Mouse (Mus musculus): ENCODE results near the gene Garem2. TPM values are rescaled to one million over a fixed set of nuclear protein-coding genes. Genes with fewer than 3 reads are reported as not detected.

The Garem2 gene
- polyA plus RNA-seq, 1 experiment: 0.03 TPM

DNA sequence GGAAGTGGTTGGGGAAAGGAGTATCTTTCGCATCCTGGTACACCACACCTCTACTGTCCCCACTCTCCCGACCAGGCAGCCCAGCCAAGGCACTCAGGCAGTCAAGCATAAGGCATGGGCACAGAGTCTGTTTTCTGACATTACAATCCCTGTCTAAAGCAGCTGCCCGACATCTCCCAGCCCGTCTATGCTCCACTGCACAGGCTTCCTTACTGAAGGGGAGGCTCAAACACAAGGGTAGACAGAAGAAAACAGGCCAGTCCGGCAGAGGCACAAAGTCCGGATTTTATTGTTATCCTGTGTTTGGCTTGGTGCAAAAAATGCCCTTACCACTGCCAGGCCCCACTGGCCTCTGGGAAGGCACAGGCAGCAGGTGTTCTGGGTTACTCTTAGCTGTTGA is 14.2 kb downstream of the Garem2 start:
- H3K4me1 ChIP-seq (ENCODE audit: control insufficient read depth, insufficient read depth, insufficient read length, low read length): peaks cover 10% of the 10 kb centered on the region
- H3K36me3 ChIP-seq (ENCODE audit: control insufficient read depth, insufficient read depth, low read length): peaks cover 56% of the 10 kb centered on the region
- H3K27me3 ChIP-seq (ENCODE audit: control insufficient read depth, insufficient read depth, low read length): peaks cover 9% of the 10 kb centered on the region
- TF ChIP-seq POLR2A (IDR thresholded peaks at IDR 0.05; ENCODE audit: low read depth, low read length) (no peak), CTCF (IDR thresholded peaks at IDR 0.05; ENCODE audit: extremely low read depth, insufficient read length, insufficient replicate concordance, low read depth, low read length) (no peak)
- WGBS: 51% methylated on average over 6 of the region's 6 CpGs
- H3K4me3 ChIP-seq (ENCODE audit: low read depth, low read length): no peak overlapping the region
- H3K27ac ChIP-seq (ENCODE audit: insufficient read depth, low read depth, low read length): no peak overlapping the region

DNA sequence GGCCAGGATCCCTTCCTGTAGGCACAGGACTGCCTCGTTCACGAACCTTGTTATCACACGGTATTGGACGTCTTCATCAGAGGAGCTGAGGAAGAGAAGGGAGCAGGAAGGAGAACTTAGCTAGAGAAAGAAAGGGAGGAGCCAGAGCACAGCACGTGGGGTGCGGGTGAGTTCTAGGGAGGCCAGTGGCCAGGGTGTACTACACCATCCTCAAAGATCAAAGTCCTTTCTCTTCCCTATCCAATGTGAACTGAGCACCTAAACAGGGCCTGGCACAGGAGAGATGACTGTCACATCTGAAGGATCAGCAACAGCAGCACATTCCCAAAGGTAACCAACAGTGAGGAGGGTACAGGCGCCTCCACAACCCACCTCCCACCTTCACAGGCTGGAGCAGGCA is 15.1 kb downstream of the Garem2 start:
- Histone ChIP-seq H3K4me3 (ENCODE audit: low read depth, low read length) (no peak overlapping the region), H3K27ac (ENCODE audit: insufficient read depth, low read depth, low read length) (no peak overlapping the region), H3K27me3 (ENCODE audit: control insufficient read depth, insufficient read depth, low read length) (no peaks in the 10 kb centered on the region), H3K4me1 (ENCODE audit: control insufficient read depth, insufficient read depth, insufficient read length, low read length) (peaks cover 5% of the 10 kb centered on the region), H3K36me3 (ENCODE audit: control insufficient read depth, insufficient read depth, low read length) (peaks cover 64% of the 10 kb centered on the region)
- WGBS: 41% methylated on average over 7 of the region's 7 CpGs
- TF ChIP-seq CTCF (IDR thresholded peaks at IDR 0.05; ENCODE audit: extremely low read depth, insufficient read length, insufficient replicate concordance, low read depth, low read length) (no peak), POLR2A (IDR thresholded peaks at IDR 0.05; ENCODE audit: low read depth, low read length) (no peak)

DNA sequence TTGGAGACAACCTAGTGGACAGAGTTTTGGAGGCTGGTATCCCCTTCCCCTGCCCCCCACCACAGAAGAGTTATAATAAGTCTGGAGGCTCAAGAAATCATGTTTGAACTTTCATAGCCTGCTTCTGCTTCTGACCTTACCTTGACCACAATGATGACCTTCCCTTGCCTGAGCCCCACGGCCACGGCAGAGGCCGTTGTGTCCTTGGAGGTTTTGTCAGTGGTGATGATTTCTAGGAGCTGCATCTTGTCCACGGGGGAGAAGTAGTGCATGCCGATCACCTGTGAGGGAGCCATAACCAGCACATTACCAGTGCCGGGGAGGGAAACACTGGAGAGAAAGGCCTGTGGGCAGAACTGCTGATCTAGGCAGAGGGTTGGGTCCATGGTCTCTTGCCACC is 17.5 kb downstream of the Garem2 start:
- Histone ChIP-seq H3K27me3 (ENCODE audit: control insufficient read depth, insufficient read depth, low read length) (no peaks in the 10 kb centered on the region), H3K36me3 (ENCODE audit: control insufficient read depth, insufficient read depth, low read length) (peaks cover 74% of the 10 kb centered on the region), H3K4me1 (ENCODE audit: control insufficient read depth, insufficient read depth, insufficient read length, low read length) (peaks cover 5% of the 10 kb centered on the region), H3K4me3 (ENCODE audit: low read depth, low read length) (no peak overlapping the region), H3K27ac (ENCODE audit: insufficient read depth, low read depth, low read length) (no peak overlapping the region)
- TF ChIP-seq POLR2A (IDR thresholded peaks at IDR 0.05; ENCODE audit: low read depth, low read length): no peak
- no peak for TF ChIP-seq CTCF (IDR thresholded peaks at IDR 0.05; ENCODE audit: extremely low read depth, insufficient read length, insufficient replicate concordance, low read depth, low read length)
- 92% methylated on average over 6 of the region's 6 CpGs for WGBS

DNA sequence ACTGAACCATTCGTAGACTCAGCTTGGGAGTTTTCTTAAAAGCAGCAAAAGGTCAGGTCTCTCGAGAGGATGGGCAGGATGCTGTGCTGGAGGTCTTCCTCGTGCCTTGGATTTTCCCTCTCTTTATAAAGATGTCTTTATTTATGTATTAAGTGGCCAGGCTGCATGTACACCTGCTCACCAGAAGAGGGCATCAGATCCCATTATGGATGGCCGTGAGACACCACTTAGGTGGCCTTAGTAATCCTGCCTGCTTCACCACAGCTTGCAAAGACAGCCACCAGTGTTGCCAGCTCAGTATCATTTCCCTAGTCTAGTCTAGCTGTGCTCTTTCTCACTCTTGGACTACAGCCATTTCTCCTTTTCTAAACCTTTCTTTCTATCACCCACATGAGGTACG is 20.6 kb downstream of the Garem2 start:
- H3K4me3 ChIP-seq (ENCODE audit: low read depth, low read length): no peak overlapping the region
- H3K4me1 ChIP-seq (ENCODE audit: control insufficient read depth, insufficient read depth, insufficient read length, low read length): no peaks in the 10 kb centered on the region
- H3K27me3 ChIP-seq (ENCODE audit: control insufficient read depth, insufficient read depth, low read length): no peaks in the 10 kb centered on the region
- 49% methylated on average over 5 of the region's 5 CpGs for WGBS
- peaks cover 79% of the 10 kb centered on the region for H3K36me3 ChIP-seq (ENCODE audit: control insufficient read depth, insufficient read depth, low read length)
- no peak for TF ChIP-seq POLR2A (IDR thresholded peaks at IDR 0.05; ENCODE audit: low read depth, low read length)
- peak; percentile 77; the same call in 1 of the 2 replicates for TF ChIP-seq CTCF (IDR thresholded peaks at IDR 0.05; ENCODE audit: extremely low read depth, insufficient read length, insufficient replicate concordance, low read depth, low read length)
- no peak overlapping the region for H3K27ac ChIP-seq (ENCODE audit: insufficient read depth, low read depth, low read length)

DNA sequence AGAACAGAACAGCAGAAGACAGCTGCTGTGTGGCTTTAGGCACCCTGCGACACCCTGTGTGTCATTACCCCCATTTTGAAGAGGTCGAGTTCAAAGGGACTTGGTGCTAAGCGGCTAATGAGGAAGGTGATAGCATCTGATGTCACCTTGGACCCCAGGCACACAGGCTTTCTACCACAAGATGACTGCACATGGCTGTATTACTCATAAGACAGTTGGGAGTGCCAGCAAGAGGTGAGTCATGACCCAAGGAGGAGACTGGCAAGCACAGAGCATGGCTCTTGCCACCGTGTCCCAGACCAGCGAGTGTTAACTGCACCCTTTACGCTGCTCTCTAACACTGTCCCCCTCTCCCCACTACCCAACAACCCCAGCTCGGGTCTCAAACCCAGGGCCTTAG is 21.8 kb downstream of the Garem2 start:
- Histone ChIP-seq H3K27ac (ENCODE audit: insufficient read depth, low read depth, low read length) (no peak overlapping the region), H3K4me3 (ENCODE audit: low read depth, low read length) (no peak overlapping the region), H3K27me3 (ENCODE audit: control insufficient read depth, insufficient read depth, low read length) (no peaks in the 10 kb centered on the region), H3K4me1 (ENCODE audit: control insufficient read depth, insufficient read depth, insufficient read length, low read length) (no peaks in the 10 kb centered on the region), H3K36me3 (ENCODE audit: control insufficient read depth, insufficient read depth, low read length) (peaks cover 74% of the 10 kb centered on the region)
- no peak for TF ChIP-seq POLR2A (IDR thresholded peaks at IDR 0.05; ENCODE audit: low read depth, low read length)
- no peak for TF ChIP-seq CTCF (IDR thresholded peaks at IDR 0.05; ENCODE audit: extremely low read depth, insufficient read length, insufficient replicate concordance, low read depth, low read length)
- WGBS: 72% methylated on average over 7 of the region's 7 CpGs

DNA sequence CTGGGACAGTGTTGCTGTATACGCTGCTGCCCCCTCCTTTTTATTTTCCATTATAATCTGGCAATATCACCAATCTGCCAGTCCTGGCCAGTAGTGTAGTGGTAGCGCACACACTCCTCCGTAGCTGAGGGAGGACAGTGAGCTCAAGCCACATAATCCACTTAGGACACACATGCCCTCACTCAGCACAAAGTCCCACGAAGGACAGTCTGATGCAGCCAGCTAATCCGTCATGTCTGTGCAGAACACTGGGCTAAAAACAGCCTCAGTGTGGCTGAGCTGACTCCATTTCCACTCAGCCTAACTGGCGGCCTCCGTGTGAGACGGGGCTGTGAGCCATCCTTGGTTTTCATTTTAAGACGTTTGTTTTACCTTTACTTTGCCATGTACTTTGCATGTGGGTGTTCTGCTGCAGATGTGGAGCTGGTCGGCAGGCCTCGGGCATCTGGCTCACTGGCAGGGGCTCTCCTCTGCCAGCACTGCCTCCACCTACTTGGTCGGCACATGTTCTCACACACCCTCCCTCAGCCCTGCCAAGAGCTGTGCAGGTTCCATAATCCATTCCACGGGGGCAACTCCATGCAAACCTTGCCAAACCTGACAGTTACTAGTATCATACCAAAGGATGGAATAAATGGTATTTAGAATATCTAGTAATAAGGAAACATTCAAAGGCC is 23.1 kb downstream of the Garem2 start:
- WGBS: 90% methylated on average over 13 of the region's 13 CpGs
- no peak for TF ChIP-seq CTCF (IDR thresholded peaks at IDR 0.05; ENCODE audit: extremely low read depth, insufficient read length, insufficient replicate concordance, low read depth, low read length)
- TF ChIP-seq POLR2A (IDR thresholded peaks at IDR 0.05; ENCODE audit: low read depth, low read length): no peak
- Histone ChIP-seq H3K36me3 (ENCODE audit: control insufficient read depth, insufficient read depth, low read length) (peaks cover 70% of the 10 kb centered on the region), H3K4me3 (ENCODE audit: low read depth, low read length) (no peak overlapping the region), H3K4me1 (ENCODE audit: control insufficient read depth, insufficient read depth, insufficient read length, low read length) (no peaks in the 10 kb centered on the region), H3K27ac (ENCODE audit: insufficient read depth, low read depth, low read length) (no peak overlapping the region), H3K27me3 (ENCODE audit: control insufficient read depth, insufficient read depth, low read length) (no peaks in the 10 kb centered on the region)

DNA sequence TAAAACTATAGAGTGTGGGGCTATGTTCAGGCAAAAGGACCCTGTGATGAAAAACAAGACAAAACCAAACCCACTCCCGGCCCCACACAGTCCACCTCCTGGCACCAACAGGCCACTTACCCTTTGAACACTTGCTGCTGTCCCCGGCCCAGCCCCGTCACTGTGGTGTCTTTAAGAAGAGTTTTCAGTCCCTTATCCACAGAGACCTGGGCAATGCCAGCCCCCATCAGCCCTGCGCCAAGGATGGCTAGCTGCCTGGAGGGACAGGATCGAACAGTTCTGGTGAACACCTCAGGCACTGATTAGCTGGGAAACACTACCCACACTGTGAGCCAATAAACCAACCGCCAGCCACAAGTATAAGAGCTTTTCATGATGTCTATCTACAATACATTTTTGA is 23.7 kb downstream of the Garem2 start:
- 93% methylated on average over 6 of the region's 6 CpGs for whole genome bisulfite sequencing
- Histone ChIP-seq H3K36me3 (ENCODE audit: control insufficient read depth, insufficient read depth, low read length) (peaks cover 67% of the 10 kb centered on the region), H3K4me1 (ENCODE audit: control insufficient read depth, insufficient read depth, insufficient read length, low read length) (no peaks in the 10 kb centered on the region), H3K27ac (ENCODE audit: insufficient read depth, low read depth, low read length) (no peak overlapping the region), H3K4me3 (ENCODE audit: low read depth, low read length) (no peak overlapping the region), H3K27me3 (ENCODE audit: control insufficient read depth, insufficient read depth, low read length) (no peaks in the 10 kb centered on the region)
- TF ChIP-seq CTCF (IDR thresholded peaks at IDR 0.05; ENCODE audit: extremely low read depth, insufficient read length, insufficient replicate concordance, low read depth, low read length) (no peak), POLR2A (IDR thresholded peaks at IDR 0.05; ENCODE audit: low read depth, low read length) (no peak)
